Mouse (Mus musculus): ENCODE results near the gene Map3k5. TPM values are rescaled to one million over a fixed set of nuclear protein-coding genes. Genes with fewer than 3 reads are reported as not detected.

Map3k5 gene
- polyA plus RNA-seq, 1 experiment from 2014 or later: 2.5 TPM

- Histone ChIP-seq H3K9ac (ENCODE audit: low read depth, low read length) (no peak overlapping the region), H3K36me3 (ENCODE audit: control insufficient read depth, insufficient read depth, low read length) (no peaks in the 10 kb centered on the region), H3K4me3 (ENCODE audit: low read depth, low read length) (no peak overlapping the region), H3K4me2 (ENCODE audit: low read depth, low read length) (no peak overlapping the region), H3K27ac (replicated peaks; ENCODE audit: low read depth, low read length) (no peak overlapping the region), H3K27me3 (replicated peaks; ENCODE audit: control insufficient read depth, insufficient read depth, low read length) (no peaks in the 10 kb centered on the region), H3K9me3 (ENCODE audit: control insufficient read depth, low read length) (no peaks in the 10 kb centered on the region), H3K4me1 (ENCODE audit: control insufficient read depth, insufficient read depth, low read length) (no peaks in the 10 kb centered on the region)
- 76% methylated on average over 17 of the region's 18 CpGs for WGBS
- no peak for ATAC-seq (ENCODE audit: low read depth)
- DNase-seq (ENCODE audit: low spot score): no peak
Measured at GRCm38 (mm10) chr10:20112026-20112973, 178.0 kb downstream of the Map3k5 start.

GRCm38 (mm10) chr10:20119504-20120425 is 185.5 kb downstream of the Map3k5 start:
- H3K4me2 ChIP-seq (ENCODE audit: low read depth, low read length): no peak overlapping the region

GRCm38 (mm10) chr10:20121981-20122380 is 187.7 kb downstream of the Map3k5 start:
- ATAC-seq (ENCODE audit: low read depth): no peak
- no peak for DNase-seq (ENCODE audit: low spot score)
- Histone ChIP-seq H3K27ac (replicated peaks; ENCODE audit: low read depth, low read length) (no peak overlapping the region), H3K36me3 (ENCODE audit: control insufficient read depth, insufficient read depth, low read length) (no peaks in the 10 kb centered on the region), H3K9ac (ENCODE audit: low read depth, low read length) (no peak overlapping the region), H3K9me3 (ENCODE audit: control insufficient read depth, low read length) (no peaks in the 10 kb centered on the region), H3K4me1 (ENCODE audit: control insufficient read depth, insufficient read depth, low read length) (no peaks in the 10 kb centered on the region), H3K4me2 (ENCODE audit: low read depth, low read length) (no peak overlapping the region), H3K4me3 (ENCODE audit: low read depth, low read length) (no peak overlapping the region), H3K27me3 (replicated peaks; ENCODE audit: control insufficient read depth, insufficient read depth, low read length) (no peaks in the 10 kb centered on the region)
- 91% methylated on average over 4 of the region's 4 CpGs for WGBS

More at GRCm38 (mm10) chr10:20119504-20120425, 185.5 kb downstream of the Map3k5 start:
- no peaks in the 10 kb centered on the region for H3K27me3 ChIP-seq (replicated peaks; ENCODE audit: control insufficient read depth, insufficient read depth, low read length)
- no peak overlapping the region for H3K9ac ChIP-seq (ENCODE audit: low read depth, low read length)
- H3K4me1 ChIP-seq (ENCODE audit: control insufficient read depth, insufficient read depth, low read length): no peaks in the 10 kb centered on the region
- ATAC-seq (ENCODE audit: low read depth) (no peak), DNase-seq (ENCODE audit: low spot score) (no peak)
- no peaks in the 10 kb centered on the region for H3K9me3 ChIP-seq (ENCODE audit: control insufficient read depth, low read length)
- H3K36me3 ChIP-seq (ENCODE audit: control insufficient read depth, insufficient read depth, low read length): no peaks in the 10 kb centered on the region
- H3K4me3 ChIP-seq (ENCODE audit: low read depth, low read length): no peak overlapping the region
- H3K27ac ChIP-seq (replicated peaks; ENCODE audit: low read depth, low read length): no peak overlapping the region
- 89% methylated on average over 15 of the region's 15 CpGs for WGBS

GRCm38 (mm10) chr10:20123401-20123800 is 189.1 kb downstream of the Map3k5 start:
- DNase-seq (ENCODE audit: low spot score) (peak; percentile 41), ATAC-seq (ENCODE audit: low read depth) (no peak)
- Histone ChIP-seq H3K36me3 (ENCODE audit: control insufficient read depth, insufficient read depth, low read length) (no peaks in the 10 kb centered on the region), H3K4me1 (ENCODE audit: control insufficient read depth, insufficient read depth, low read length) (no peaks in the 10 kb centered on the region), H3K4me2 (ENCODE audit: low read depth, low read length) (no peak overlapping the region), H3K4me3 (ENCODE audit: low read depth, low read length) (no peak overlapping the region), H3K27me3 (replicated peaks; ENCODE audit: control insufficient read depth, insufficient read depth, low read length) (no peaks in the 10 kb centered on the region), H3K9me3 (ENCODE audit: control insufficient read depth, low read length) (no peaks in the 10 kb centered on the region), H3K9ac (ENCODE audit: low read depth, low read length) (no peak overlapping the region), H3K27ac (replicated peaks; ENCODE audit: low read depth, low read length) (no peak overlapping the region)
- WGBS: 42% methylated on average over 9 of the region's 9 CpGs

DNA sequence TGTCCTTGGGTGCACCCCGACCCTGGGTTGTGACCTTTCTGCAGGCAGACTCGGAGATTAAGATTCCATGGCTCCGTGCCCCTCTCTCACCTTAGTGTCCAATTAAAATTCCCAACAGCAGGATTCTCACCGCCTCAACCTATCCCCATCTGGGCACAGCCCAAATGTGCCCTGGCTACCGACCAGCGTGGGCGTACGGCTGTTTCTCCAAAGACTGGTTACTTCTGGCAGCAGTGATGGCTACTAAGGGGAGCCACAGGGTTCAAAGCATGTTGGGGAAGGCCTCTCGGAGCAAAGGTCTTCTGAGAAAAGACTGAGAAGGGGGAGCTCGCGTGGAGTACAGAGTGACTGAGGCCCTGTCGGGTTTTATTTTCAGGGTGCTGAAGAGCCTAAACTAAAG is 190.3 kb downstream of the Map3k5 start:
- Histone ChIP-seq H3K9ac (ENCODE audit: low read depth, low read length) (no peak overlapping the region), H3K27me3 (replicated peaks; ENCODE audit: control insufficient read depth, insufficient read depth, low read length) (no peaks in the 10 kb centered on the region), H3K36me3 (ENCODE audit: control insufficient read depth, insufficient read depth, low read length) (no peaks in the 10 kb centered on the region), H3K4me2 (ENCODE audit: low read depth, low read length) (no peak overlapping the region), H3K9me3 (ENCODE audit: control insufficient read depth, low read length) (no peaks in the 10 kb centered on the region), H3K4me3 (ENCODE audit: low read depth, low read length) (no peak overlapping the region), H3K4me1 (ENCODE audit: control insufficient read depth, insufficient read depth, low read length) (no peaks in the 10 kb centered on the region), H3K27ac (replicated peaks; ENCODE audit: low read depth, low read length) (no peak overlapping the region)
- DNase-seq (ENCODE audit: low spot score): no peak
- WGBS: 86% methylated on average over 12 of the region's 12 CpGs
- ATAC-seq (ENCODE audit: low read depth): no peak

DNA sequence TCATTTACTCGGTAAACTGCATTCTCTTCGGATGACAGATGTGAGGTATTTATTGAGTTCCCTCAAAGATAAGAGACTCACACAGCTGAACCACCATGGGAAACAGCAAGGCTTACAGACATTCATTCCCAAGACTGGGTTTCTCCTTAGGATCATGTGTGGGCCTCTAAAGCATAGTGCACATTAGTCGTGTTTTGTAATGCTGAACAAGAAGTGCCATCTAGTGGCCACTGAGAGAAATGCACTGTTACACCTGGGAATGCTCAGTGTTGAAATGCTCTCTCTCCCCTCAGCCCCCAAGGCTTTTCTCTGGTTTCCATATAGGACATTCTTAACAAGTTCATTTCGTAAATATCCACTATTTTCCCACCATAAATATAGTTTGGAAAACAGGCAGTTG is 191.0 kb downstream of the Map3k5 start:
- no peaks in the 10 kb centered on the region for H3K27me3 ChIP-seq (replicated peaks; ENCODE audit: control insufficient read depth, insufficient read depth, low read length)
- no peaks in the 10 kb centered on the region for H3K4me1 ChIP-seq (ENCODE audit: control insufficient read depth, insufficient read depth, low read length)
- no peak overlapping the region for H3K4me2 ChIP-seq (ENCODE audit: low read depth, low read length)
- no peak overlapping the region for H3K27ac ChIP-seq (replicated peaks; ENCODE audit: low read depth, low read length)
- 46% methylated on average over 4 of the region's 4 CpGs for WGBS
- no peaks in the 10 kb centered on the region for H3K9me3 ChIP-seq (ENCODE audit: control insufficient read depth, low read length)
- no peaks in the 10 kb centered on the region for H3K36me3 ChIP-seq (ENCODE audit: control insufficient read depth, insufficient read depth, low read length)
- no peak overlapping the region for H3K4me3 ChIP-seq (ENCODE audit: low read depth, low read length)
- H3K9ac ChIP-seq (ENCODE audit: low read depth, low read length): no peak overlapping the region
- peak; percentile 77 for ATAC-seq (ENCODE audit: low read depth)
- peak; percentile 81 for DNase-seq (ENCODE audit: low spot score)

GRCm38 (mm10) chr10:20132933-20133652 is 198.8 kb downstream of the Map3k5 start:
- ATAC-seq (ENCODE audit: low read depth) (no peak), DNase-seq (ENCODE audit: low spot score) (no peak)
- H3K27me3 ChIP-seq (replicated peaks; ENCODE audit: control insufficient read depth, insufficient read depth, low read length): no peaks in the 10 kb centered on the region
- H3K36me3 ChIP-seq (ENCODE audit: control insufficient read depth, insufficient read depth, low read length): 0 out of 2 replicates have a peak, but pooled peaks cover 8% of the 10 kb centered on the region
- H3K4me1 ChIP-seq (ENCODE audit: control insufficient read depth, insufficient read depth, low read length): no peaks in the 10 kb centered on the region
- no peak overlapping the region for H3K4me3 ChIP-seq (ENCODE audit: low read depth, low read length)
- H3K9ac ChIP-seq (ENCODE audit: low read depth, low read length): no peak overlapping the region
- no peaks in the 10 kb centered on the region for H3K9me3 ChIP-seq (ENCODE audit: control insufficient read depth, low read length)
- 85% methylated on average over 12 of the region's 12 CpGs for WGBS
- H3K27ac ChIP-seq (replicated peaks; ENCODE audit: low read depth, low read length): no peak overlapping the region
- no peak overlapping the region for H3K4me2 ChIP-seq (ENCODE audit: low read depth, low read length)
